Mouse (Mus musculus): Measurements from ENCODE around the gene A630095N17Rik. TPM values are rescaled to one million over a fixed set of nuclear protein-coding genes. Genes with fewer than 3 reads are reported as not detected.

The A630095N17Rik gene
- polyA plus RNA-seq, 1 experiment: not detected

GRCm38 (mm10) chr1:75217893-75218226 is 14.0 kb downstream of the A630095N17Rik start:
- H3K27me3 ChIP-seq (ENCODE audit: control insufficient read depth, insufficient read depth, low read length): no peaks in the 10 kb centered on the region
- under 1% methylated on average over 6 of the region's 6 CpGs for WGBS

GRCm38 (mm10) chr1:75216797-75217585 is 14.9 kb downstream of the A630095N17Rik start:
- peak; percentile 64 to 74 for DNase-seq
- H3K27me3 ChIP-seq (ENCODE audit: control insufficient read depth, insufficient read depth, low read length): no peaks in the 10 kb centered on the region
- WGBS: 10% methylated on average over 13 of the region's 13 CpGs
- peaks cover 18% of the 10 kb centered on the region for H3K4me1 ChIP-seq (ENCODE audit: control insufficient read depth, insufficient read depth, low read length)
- peak overlapping the region; percentile 93; the same call in 1 of the 2 replicates for H3K27ac ChIP-seq (ENCODE audit: insufficient read depth, low read length)
- H3K4me3 ChIP-seq (replicated peaks; ENCODE audit: insufficient read depth, low read depth, low read length): peak overlapping the region; percentile 69
- TF ChIP-seq POLR2A (IDR thresholded peaks at IDR 0.05; ENCODE audit: borderline replicate concordance, insufficient read depth, low read length): no peak
- TF ChIP-seq CTCF (IDR thresholded peaks at IDR 0.05; ENCODE audit: borderline replicate concordance, insufficient read depth, low read depth, low read length): no peak

More at GRCm38 (mm10) chr1:75217893-75218226, 14.0 kb downstream of the A630095N17Rik start:
- peaks cover 16% of the 10 kb centered on the region for H3K4me1 ChIP-seq (ENCODE audit: control insufficient read depth, insufficient read depth, low read length)
- H3K4me3 ChIP-seq (replicated peaks; ENCODE audit: insufficient read depth, low read depth, low read length): peak overlapping the region; percentile 69
- peak overlapping the region; percentile 93 for H3K27ac ChIP-seq (ENCODE audit: insufficient read depth, low read length)
- no peak for DNase-seq
- TF ChIP-seq CTCF (IDR thresholded peaks at IDR 0.05; ENCODE audit: borderline replicate concordance, insufficient read depth, low read depth, low read length): no peak
- TF ChIP-seq POLR2A (IDR thresholded peaks at IDR 0.05; ENCODE audit: borderline replicate concordance, insufficient read depth, low read length): peak; percentile 25; the same call in 1 of the 2 replicates

- peak; percentile 35 to 36 for DNase-seq
- peaks cover 27% of the 10 kb centered on the region for H3K4me1 ChIP-seq (ENCODE audit: control insufficient read depth, insufficient read depth, low read length)
- H3K4me3 ChIP-seq (replicated peaks; ENCODE audit: insufficient read depth, low read depth, low read length): peak overlapping the region; percentile 69
- peak overlapping the region; percentile 41 for H3K27ac ChIP-seq (ENCODE audit: insufficient read depth, low read length)
- H3K27me3 ChIP-seq (ENCODE audit: control insufficient read depth, insufficient read depth, low read length): no peaks in the 10 kb centered on the region
- TF ChIP-seq POLR2A (IDR thresholded peaks at IDR 0.05; ENCODE audit: borderline replicate concordance, insufficient read depth, low read length) (no peak), CTCF (IDR thresholded peaks at IDR 0.05; ENCODE audit: borderline replicate concordance, insufficient read depth, low read depth, low read length) (no peak)
- WGBS: 10% methylated on average over 9 of the region's 9 CpGs
Measured at GRCm38 (mm10) chr1:75215785-75216184, 16.1 kb downstream of the A630095N17Rik start.

GRCm38 (mm10) chr1:75214886-75215285 is 17.0 kb downstream of the A630095N17Rik start:
- DNase-seq: peak; percentile 52 to 55
- no peak overlapping the region for H3K27ac ChIP-seq (ENCODE audit: insufficient read depth, low read length)
- H3K27me3 ChIP-seq (ENCODE audit: control insufficient read depth, insufficient read depth, low read length): no peaks in the 10 kb centered on the region
- peaks cover 27% of the 10 kb centered on the region for H3K4me1 ChIP-seq (ENCODE audit: control insufficient read depth, insufficient read depth, low read length)
- 27% methylated on average over 5 of the region's 5 CpGs for WGBS
- TF ChIP-seq POLR2A (IDR thresholded peaks at IDR 0.05; ENCODE audit: borderline replicate concordance, insufficient read depth, low read length): no peak
- TF ChIP-seq CTCF (IDR thresholded peaks at IDR 0.05; ENCODE audit: borderline replicate concordance, insufficient read depth, low read depth, low read length): no peak
- H3K4me3 ChIP-seq (replicated peaks; ENCODE audit: insufficient read depth, low read depth, low read length): peak overlapping the region; percentile 17

- Histone ChIP-seq H3K27me3 (ENCODE audit: control insufficient read depth, insufficient read depth, low read length) (no peaks in the 10 kb centered on the region), H3K4me1 (ENCODE audit: control insufficient read depth, insufficient read depth, low read length) (peaks cover 27% of the 10 kb centered on the region), H3K4me3 (replicated peaks; ENCODE audit: insufficient read depth, low read depth, low read length) (peak overlapping the region; percentile 17), H3K27ac (ENCODE audit: insufficient read depth, low read length) (no peak overlapping the region)
- DNase-seq: no peak
- 33% methylated on average over 2 of the region's 2 CpGs for WGBS
- TF ChIP-seq CTCF (IDR thresholded peaks at IDR 0.05; ENCODE audit: borderline replicate concordance, insufficient read depth, low read depth, low read length) (no peak), POLR2A (IDR thresholded peaks at IDR 0.05; ENCODE audit: borderline replicate concordance, insufficient read depth, low read length) (no peak)
Measured at GRCm38 (mm10) chr1:75214442-75214841, 17.5 kb downstream of the A630095N17Rik start.

GRCm38 (mm10) chr1:75213096-75213495 is 18.8 kb downstream of the A630095N17Rik start:
- DNase-seq: no peak
- Histone ChIP-seq H3K27ac (ENCODE audit: insufficient read depth, low read length) (no peak overlapping the region), H3K4me3 (replicated peaks; ENCODE audit: insufficient read depth, low read depth, low read length) (no peak overlapping the region), H3K27me3 (ENCODE audit: control insufficient read depth, insufficient read depth, low read length) (no peaks in the 10 kb centered on the region), H3K4me1 (ENCODE audit: control insufficient read depth, insufficient read depth, low read length) (peaks cover 27% of the 10 kb centered on the region)
- WGBS: 74% methylated on average over 7 of the region's 7 CpGs
- TF ChIP-seq CTCF (IDR thresholded peaks at IDR 0.05; ENCODE audit: borderline replicate concordance, insufficient read depth, low read depth, low read length) (no peak), POLR2A (IDR thresholded peaks at IDR 0.05; ENCODE audit: borderline replicate concordance, insufficient read depth, low read length) (no peak)

GRCm38 (mm10) chr1:75212542-75212941 is 19.4 kb downstream of the A630095N17Rik start:
- H3K4me3 ChIP-seq (replicated peaks; ENCODE audit: insufficient read depth, low read depth, low read length): no peak overlapping the region
- no peak for TF ChIP-seq CTCF (IDR thresholded peaks at IDR 0.05; ENCODE audit: borderline replicate concordance, insufficient read depth, low read depth, low read length)
- no peak for TF ChIP-seq POLR2A (IDR thresholded peaks at IDR 0.05; ENCODE audit: borderline replicate concordance, insufficient read depth, low read length)
- no peak for DNase-seq
- no peak overlapping the region for H3K27ac ChIP-seq (ENCODE audit: insufficient read depth, low read length)
- H3K4me1 ChIP-seq (ENCODE audit: control insufficient read depth, insufficient read depth, low read length): peaks cover 27% of the 10 kb centered on the region
- no peaks in the 10 kb centered on the region for H3K27me3 ChIP-seq (ENCODE audit: control insufficient read depth, insufficient read depth, low read length)
- WGBS: 75% methylated on average over 4 of the region's 4 CpGs
